Mouse (Mus musculus) lung, postnatal 0 days (tissue): Measurements from ENCODE around the gene Tmem43.

Experiments used
- CTCF ChIP-seq: IDR thresholded peaks from 2 replicates; pipeline ENCODE4 v1.5.1; 2016; ENCODE audit warnings: antibody characterized with exemption, mild to moderate bottlenecking
- EP300 ChIP-seq: IDR thresholded peaks from 2 replicates; pipeline ENCODE4 v1.6.1; 2016; ENCODE audit warnings: antibody characterized with exemption, mild to moderate bottlenecking, control low read depth

GRCm38 (mm10) chr6:91493053-91493452 is 19.6 kb downstream of the Tmem43 start:
- no peak for TF ChIP-seq CTCF
- TF ChIP-seq EP300 = no peak
